Comparison of ENCODE assay signal across 8 mouse cellular contexts in genomic region chr2:29250263-29251094, GRCm38 (mm10). TPM values are rescaled to one million over a fixed set of nuclear protein-coding genes. Genes with fewer than 3 reads are reported as not detected.
A peak's percentile ranks its signal among the peaks of the same experiment; 100 is the strongest.
DNase-seq lines count a peak whose midpoint lies in the region; ATAC-seq and TF ChIP-seq lines count a peak whose summit lies in the region.

No protein-coding gene starts in this region.

- H3K4me1 ChIP-seq in heart, embryonic 12.5 days (replicated peaks): peaks cover 44% of the 10 kb centered on the region
- H3K4me1 ChIP-seq in brown adipose tissue, adult 24 weeks (ENCODE audit: control insufficient read depth, insufficient read depth, insufficient read length, low read length): peaks cover 13% of the 10 kb centered on the region
- H3K4me1 ChIP-seq in heart, postnatal 0 days (ENCODE audit: control insufficient read depth, insufficient read depth): peaks cover 17% of the 10 kb centered on the region
- H3K4me1 ChIP-seq in liver, postnatal 0 days (ENCODE audit: insufficient read depth): peaks cover 21% of the 10 kb centered on the region

- peak overlapping the region; percentile 67 for H3K4me3 ChIP-seq in heart, embryonic 12.5 days
- H3K4me3 ChIP-seq in brown adipose tissue, adult 24 weeks (ENCODE audit: insufficient read depth, low read depth, low read length): peak overlapping the region; percentile 44
- H3K4me3 ChIP-seq in heart, postnatal 0 days (ENCODE audit: low read depth, low read length): peak overlapping the region; percentile 74
- peak overlapping the region; percentile 65 for H3K4me3 ChIP-seq in liver, postnatal 0 days (ENCODE audit: low read depth, low read length)

- no peaks in the 10 kb centered on the region for H3K36me3 ChIP-seq in heart, embryonic 12.5 days
- no peaks in the 10 kb centered on the region for H3K36me3 ChIP-seq in heart, postnatal 0 days (replicated peaks; ENCODE audit: control insufficient read depth, insufficient read depth, low read length)
- no peaks in the 10 kb centered on the region for H3K36me3 ChIP-seq in liver, postnatal 0 days (replicated peaks; ENCODE audit: insufficient read depth, low read length)

- no peaks in the 10 kb centered on the region for H3K9me3 ChIP-seq in heart, embryonic 12.5 days (replicated peaks)
- H3K9me3 ChIP-seq in heart, postnatal 0 days (replicated peaks; ENCODE audit: control insufficient read depth, low read length): no peaks in the 10 kb centered on the region
- no peaks in the 10 kb centered on the region for H3K9me3 ChIP-seq in liver, postnatal 0 days (ENCODE audit: low read length)

- intact Hi-C loops in heart, postnatal 25 days (cut with DNase I): loop anchor here (5.0 kb wide), 1 partner anchor 97 kb away; the partner anchor contains the start of gene Med27

- TF ChIP-seq EP300 in heart, postnatal 0 days (IDR thresholded peaks at IDR 0.05; ENCODE audit: low read depth): no peak
- TF ChIP-seq EP300 in liver, postnatal 0 days (IDR thresholded peaks at IDR 0.05; ENCODE audit: low read depth): no peak

- no peak overlapping the region for H3K27ac ChIP-seq in heart, embryonic 12.5 days (ENCODE audit: poor library complexity, severe bottlenecking)
- no peak overlapping the region for H3K27ac ChIP-seq in brown adipose tissue, adult 24 weeks (replicated peaks; ENCODE audit: low read depth, low read length)
- H3K27ac ChIP-seq in heart, postnatal 0 days (ENCODE audit: low read depth): no peak overlapping the region
- no peak overlapping the region for H3K27ac ChIP-seq in liver, postnatal 0 days (ENCODE audit: low read depth)

- under 1% methylated on average over 44 of the region's 44 CpGs for WGBS in heart, embryonic 12.5 days
- 2% methylated on average over 44 of the region's 44 CpGs for WGBS in heart, postnatal 0 days
- 3% methylated on average over 44 of the region's 44 CpGs for WGBS in liver, postnatal 0 days (ENCODE audit: insufficient replicate concordance)

- no peak for DNase-seq in heart, postnatal 25 days (ENCODE audit: low spot score)
- no peak for DNase-seq in heart, postnatal 0 days (ENCODE audit: low spot score)
- DNase-seq in liver, postnatal 0 days: no peak
- no peak for DNase-seq in thymus, postnatal 10 days (ENCODE audit: low spot score in 2 of 2)
- DNase-seq in right cerebral cortex, postnatal 14 days: no peak

- H3K9ac ChIP-seq in heart, embryonic 12.5 days: 0 out of 2 replicates have a peak overlapping the region, but pooled peaks have one; percentile 69
- no peak overlapping the region for H3K9ac ChIP-seq in heart, postnatal 0 days (replicated peaks; ENCODE audit: low read depth, low read length)
- H3K9ac ChIP-seq in liver, postnatal 0 days (replicated peaks): peak overlapping the region; percentile 55; the same call in 1 of the 2 replicates

- ATAC-seq in heart, embryonic 12.5 days (ENCODE audit: insufficient number of reproducible peaks, low FRiP score): no peak
- ATAC-seq in heart, postnatal 0 days (ENCODE audit: insufficient read depth, low read depth): no peak
- ATAC-seq in liver, postnatal 0 days: no peak
- no peak for ATAC-seq in granulocyte monocyte progenitor cell, adult 5-6 weeks (replicated peaks; ENCODE audit: poor library complexity, severe bottlenecking)

- H3K4me2 ChIP-seq in heart, embryonic 12.5 days: peak overlapping the region; percentile 99
- H3K4me2 ChIP-seq in heart, postnatal 0 days (ENCODE audit: low read depth, low read length): peak overlapping the region; percentile 99
- peak overlapping the region; percentile 90 for H3K4me2 ChIP-seq in liver, postnatal 0 days (ENCODE audit: low read depth, low read length)

- TF ChIP-seq CTCF in heart, postnatal 0 days (IDR thresholded peaks at IDR 0.05; ENCODE audit: low read depth): no peak
- no peak for TF ChIP-seq CTCF in liver, postnatal 0 days (IDR thresholded peaks at IDR 0.05; ENCODE audit: low read depth)

- peaks cover 95% of the 10 kb centered on the region for H3K27me3 ChIP-seq in heart, embryonic 12.5 days (replicated peaks)
- H3K27me3 ChIP-seq in heart, postnatal 0 days (ENCODE audit: control insufficient read depth, insufficient read depth, low read length): peaks cover 94% of the 10 kb centered on the region
- H3K27me3 ChIP-seq in liver, postnatal 0 days (ENCODE audit: insufficient read depth, low read length): peaks cover 83% of the 10 kb centered on the region

RNA-seq across cellular contexts. Expression of gene Ntng2, which starts 2.3 kb away (rescaled TPM):
- 0.26 and 0.33 TPM in 2 replicates for polyA plus RNA-seq in heart, embryonic 12.5 days (2016; fragmentation: Nextera tagmentation; extraction: Ambion mirVana)
- total RNA-seq in heart, postnatal 25 days (2021): 1 to 10 TPM; 4.6 to 5.8 TPM
- polyA plus RNA-seq in brown adipose tissue, adult 24 weeks (2012; ENCODE audit: insufficient read depth, insufficient read length, missing spikeins): 5.6 and 10.0 TPM in 2 replicates
- 0.73 TPM in 1 of 2 replicates, not detected in the other for total RNA-seq in heart, postnatal 0 days (2014; rRNA removed; ENCODE audit: low replicate concordance)
- 0.12 and 0.29 TPM in 2 replicates for polyA plus RNA-seq in heart, postnatal 0 days (2015; fragmentation: Nextera tagmentation; extraction: Ambion mirVana)
- 0.27 and 0.38 TPM in 2 replicates for polyA plus RNA-seq in liver, postnatal 0 days (2015; fragmentation: Nextera tagmentation; extraction: Ambion mirVana)
- total RNA-seq in granulocyte monocyte progenitor cell, adult 5-6 weeks (2014; fragmentation: Nextera tagmentation): 10.4 and 13.9 TPM in 2 replicates
- 0.88 and 1.2 TPM in 2 replicates for total RNA-seq in granulocyte monocyte progenitor cell, adult 5-6 weeks (2017)
